Mouse (Mus musculus) stomach, postnatal 0 days (tissue): ENCODE measurements at regions not wholly inside any gene's neighbourhood (a gene's known extent, or its start where the extent isn't known, plus 50 kb on each side); places are given as distances from the start of the nearest gene placed in this dataset.

Source experiments
- ATAC-seq: fragments of 200-750 bp; cut with Nextera tagmentation; 2 replicates; pipeline ENCODE4 v1.8.0; 2017; ENCODE audit not compliant: low FRiP score, low TSS enrichment
- DNase-seq: peaks from one replicate; pipeline ENCODE4 v3.0.0-alpha.2; 2016; ENCODE audit warnings: low spot score
- H3K27ac ChIP-seq: fragments of 300-500 bp; sonication (generic); replicated peaks from 2 replicates; pipeline ENCODE4 v1.5.1; 2014; ENCODE audit warnings: mild to moderate bottlenecking, control low read depth
- H3K27me3 ChIP-seq: fragments of 300-500 bp; sonication (generic); 2 replicates; pipeline ENCODE4 v1.6.1; 2014; ENCODE audit warnings: low read length; ENCODE audit not compliant: control insufficient read depth, insufficient read depth
- H3K36me3 ChIP-seq: fragments of 300-500 bp; sonication (generic); 2 replicates; pipeline ENCODE4 v1.6.1; 2014; ENCODE audit warnings: low read length, mixed read lengths; ENCODE audit not compliant: control insufficient read depth, insufficient read depth
- H3K4me1 ChIP-seq: fragments of 300-500 bp; sonication (generic); replicated peaks from 2 replicates; pipeline ENCODE4 v1.6.1; 2014; ENCODE audit warnings: antibody characterized with exemption; ENCODE audit not compliant: control insufficient read depth, insufficient read depth
- H3K4me2 ChIP-seq: fragments of 300-500 bp; sonication (generic); replicated peaks from 2 replicates; pipeline ENCODE4 v1.6.1; 2014; ENCODE audit warnings: low read depth, mild to moderate bottlenecking, control low read depth, moderate library complexity
- H3K4me3 ChIP-seq: fragments of 300-500 bp; sonication (generic); 2 replicates; pipeline ENCODE4 v1.5.1; 2014; ENCODE audit warnings: low read depth, low read length, control low read depth
- H3K9ac ChIP-seq: fragments of 300-500 bp; sonication (generic); 2 replicates; pipeline ENCODE4 v1.6.1; 2014; ENCODE audit warnings: mild to moderate bottlenecking, low read length, control low read depth, mixed read lengths
- H3K9me3 ChIP-seq: fragments of 300-500 bp; sonication (generic); 2 replicates; pipeline ENCODE4 v1.6.1; 2016; ENCODE audit warnings: low read length; ENCODE audit not compliant: control insufficient read depth
- CTCF ChIP-seq: IDR thresholded peaks from 2 replicates; pipeline ENCODE4 v1.5.1; 2016; ENCODE audit warnings: antibody characterized with exemption, low read depth, mild to moderate bottlenecking, moderate library complexity
- EP300 ChIP-seq: optimal IDR thresholded peaks from 2 replicates; pipeline ENCODE3; 2016; ENCODE audit warnings: antibody characterized with exemption
- WGBS: fragments of 180-500 bp; shearing (Covaris S2); extraction: QIAGEN DNeasy Blood & Tissue Kit; methylation state at CpG from one replicate; pipeline ENCODE4 v1.1.7; 2014; 5-methylcytosine and 5-hydroxymethylcytosine counted together

DNA sequence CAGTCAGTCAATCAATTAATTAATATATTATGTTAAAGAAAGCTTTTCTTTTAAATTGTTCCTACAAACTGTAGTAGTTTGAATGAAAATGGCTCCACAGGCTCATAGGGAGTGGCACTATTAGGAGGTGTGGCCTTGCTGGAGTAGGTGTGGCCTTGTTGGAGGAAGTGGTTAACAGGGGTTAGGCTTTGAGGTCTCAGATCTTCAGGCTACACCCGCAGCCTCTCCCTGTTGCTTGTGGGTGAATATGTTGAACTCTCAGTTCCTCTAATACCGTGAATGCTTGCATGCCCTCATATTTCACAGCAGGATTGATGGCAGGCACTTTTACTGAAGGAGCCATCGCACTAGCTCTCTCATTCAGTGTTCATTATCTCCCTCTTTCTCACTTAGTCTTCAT lies 349.6 kb downstream of the Gpd2 start:
- H3K4me2 ChIP-seq: no peak overlapping the region
- WGBS: 78% methylated on average over 3 of the region's 3 CpGs
- ATAC-seq: no peak
- TF ChIP-seq EP300: no peak
- no peak for TF ChIP-seq CTCF
- no peaks in the 10 kb centered on the region for H3K27me3 ChIP-seq
- no peak for DNase-seq
- H3K9ac ChIP-seq: no peak overlapping the region
- no peaks in the 10 kb centered on the region for H3K36me3 ChIP-seq
- H3K4me3 ChIP-seq: no peak overlapping the region
- H3K27ac ChIP-seq: no peak overlapping the region
- H3K9me3 ChIP-seq: no peaks in the 10 kb centered on the region
- H3K4me1 ChIP-seq: no peaks in the 10 kb centered on the region

DNA sequence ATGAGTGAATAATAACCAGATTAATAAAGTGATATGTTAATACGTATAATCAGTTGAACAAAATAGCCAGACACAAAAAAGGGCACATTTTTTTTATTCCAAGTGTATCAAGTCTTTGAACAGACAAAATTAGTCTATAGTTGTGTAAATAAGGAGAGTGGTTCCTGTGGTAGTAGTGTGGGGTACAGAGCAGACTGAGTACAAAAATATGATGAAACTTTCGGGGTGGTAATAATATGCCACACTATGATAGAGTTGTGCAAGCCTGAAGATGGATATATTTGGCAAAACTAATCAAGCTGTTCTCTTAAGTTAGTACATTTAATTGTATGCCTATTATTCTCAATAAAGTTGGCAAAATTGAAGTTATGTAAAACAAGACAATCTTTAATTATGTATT lies 356.1 kb downstream of the Gpd2 start:
- ATAC-seq (no peak), DNase-seq (no peak)
- H3K4me2 ChIP-seq: no peak overlapping the region
- H3K4me3 ChIP-seq: no peak overlapping the region
- H3K9me3 ChIP-seq: no peaks in the 10 kb centered on the region
- no peak overlapping the region for H3K27ac ChIP-seq
- H3K36me3 ChIP-seq: no peaks in the 10 kb centered on the region
- H3K4me1 ChIP-seq: no peaks in the 10 kb centered on the region
- 91% methylated on average over 2 of the region's 2 CpGs for WGBS
- H3K27me3 ChIP-seq: no peaks in the 10 kb centered on the region
- no peak overlapping the region for H3K9ac ChIP-seq
- no peak for TF ChIP-seq EP300
- TF ChIP-seq CTCF: no peak

DNA sequence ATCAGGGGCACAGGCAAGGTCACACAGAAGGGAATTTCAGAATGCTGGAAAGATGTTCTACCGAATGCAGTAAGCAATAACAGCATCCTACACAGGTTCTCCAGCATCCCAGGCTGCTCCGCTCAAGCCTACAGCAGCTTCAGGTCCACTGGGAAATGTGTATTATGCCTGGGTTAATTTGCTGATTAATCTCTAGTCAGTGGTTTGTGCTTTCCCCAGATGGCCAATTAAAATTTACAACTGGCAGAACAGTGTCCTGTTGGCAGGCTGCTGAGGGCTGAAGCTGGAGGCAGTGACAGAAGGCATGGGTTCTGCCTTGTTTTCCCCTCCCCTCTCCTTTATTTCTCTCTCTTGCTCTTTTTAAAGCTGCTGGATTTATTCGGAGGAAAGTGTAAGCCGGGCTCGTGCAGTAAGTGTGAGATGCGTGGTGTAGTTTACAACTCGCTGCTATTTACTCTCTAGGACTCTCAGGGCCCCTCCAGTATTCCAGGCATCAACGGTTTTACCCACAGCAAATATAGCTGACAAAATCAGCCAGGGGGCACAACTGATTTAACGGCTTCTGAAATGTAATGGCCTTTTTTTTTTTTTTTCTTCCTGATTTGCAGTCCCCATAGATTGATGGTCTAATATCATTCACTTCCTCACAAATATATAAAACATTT lies 360.4 kb downstream of the Gpd2 start:
- TF ChIP-seq CTCF (no peak), EP300 (no peak)
- WGBS: 28% methylated on average over 9 of the region's 9 CpGs
- no peaks in the 10 kb centered on the region for H3K9me3 ChIP-seq

DNA sequence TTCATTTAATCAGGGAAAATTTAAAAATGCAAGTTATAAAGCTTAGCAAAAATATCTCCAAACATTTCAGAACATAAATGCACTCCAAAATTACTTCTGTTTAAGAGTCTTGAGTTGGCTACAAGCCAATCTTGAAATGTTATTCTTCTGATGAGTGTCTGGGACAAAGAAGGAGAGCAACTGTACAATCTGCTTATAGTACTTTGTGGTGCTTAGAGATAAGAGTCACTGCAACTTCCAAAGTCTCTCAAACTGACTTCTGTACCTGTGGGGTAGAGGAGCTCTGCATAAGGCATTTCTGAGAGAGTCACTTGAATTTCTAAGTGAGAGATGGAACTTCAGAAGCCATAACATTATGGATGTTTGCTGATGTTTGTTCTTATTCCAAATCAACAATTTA lies 374.2 kb downstream of the Gpd2 start:
- no peak for ATAC-seq
- no peak overlapping the region for H3K4me2 ChIP-seq
- H3K4me1 ChIP-seq: no peaks in the 10 kb centered on the region
- no peaks in the 10 kb centered on the region for H3K27me3 ChIP-seq
- no peak for DNase-seq
- no peak overlapping the region for H3K4me3 ChIP-seq
- no peaks in the 10 kb centered on the region for H3K36me3 ChIP-seq
- no peak overlapping the region for H3K9ac ChIP-seq
- TF ChIP-seq EP300: no peak
- TF ChIP-seq CTCF: no peak
- H3K27ac ChIP-seq: no peak overlapping the region
- no peaks in the 10 kb centered on the region for H3K9me3 ChIP-seq

More for the DNA sequence above, 360.4 kb downstream of the Gpd2 start:
- Histone ChIP-seq H3K36me3 (no peaks in the 10 kb centered on the region), H3K4me1 (no peaks in the 10 kb centered on the region), H3K9ac (no peak overlapping the region), H3K27me3 (no peaks in the 10 kb centered on the region), H3K27ac (no peak overlapping the region), H3K4me3 (no peak overlapping the region), H3K4me2 (no peak overlapping the region)
- ATAC-seq (no peak), DNase-seq (no peak)

DNA sequence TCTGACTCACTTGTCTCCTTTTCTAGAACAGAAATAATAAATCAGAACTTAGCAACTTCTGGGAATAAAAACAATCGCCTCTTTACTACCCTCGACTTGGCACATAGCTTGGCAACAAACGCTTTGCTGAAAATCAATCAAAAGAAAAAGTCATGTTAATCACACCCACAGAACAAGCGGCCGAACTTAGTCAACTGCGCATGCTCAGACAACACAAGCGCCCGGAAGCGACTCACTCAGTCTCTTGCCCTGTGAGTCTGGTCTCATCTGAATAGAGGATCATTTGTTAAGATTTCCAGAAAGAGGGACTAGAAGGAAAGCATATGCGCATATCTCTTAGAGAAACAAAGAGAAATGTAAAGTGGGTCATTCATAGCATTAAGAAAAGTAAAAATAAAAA lies 375.8 kb downstream of the Gpd2 start:
- Histone ChIP-seq H3K27ac (no peak overlapping the region), H3K4me1 (no peaks in the 10 kb centered on the region), H3K4me3 (no peak overlapping the region), H3K9ac (no peak overlapping the region), H3K27me3 (no peaks in the 10 kb centered on the region), H3K36me3 (no peaks in the 10 kb centered on the region), H3K4me2 (no peak overlapping the region), H3K9me3 (no peaks in the 10 kb centered on the region)
- DNase-seq (no peak), ATAC-seq (no peak)
- TF ChIP-seq EP300 (no peak), CTCF (no peak)
- WGBS: 39% methylated on average over 10 of the region's 10 CpGs

GRCm38 (mm10) chr2:57614587-57614991 lies 377.2 kb downstream of the Gpd2 start:
- Histone ChIP-seq H3K9me3 (no peaks in the 10 kb centered on the region), H3K27ac (no peak overlapping the region), H3K27me3 (no peaks in the 10 kb centered on the region), H3K9ac (no peak overlapping the region), H3K4me1 (no peaks in the 10 kb centered on the region), H3K4me2 (no peak overlapping the region), H3K4me3 (no peak overlapping the region), H3K36me3 (no peaks in the 10 kb centered on the region)
- WGBS: 52% methylated on average over 12 of the region's 12 CpGs
- ATAC-seq: no peak
- TF ChIP-seq CTCF (no peak), EP300 (no peak)
- DNase-seq: no peak
